Mouse (Mus musculus): ENCODE measurements around the gene Ppid. TPM values are rescaled to one million over a fixed set of nuclear protein-coding genes. Genes with fewer than 3 reads are reported as not detected.

Gene Ppid
- polyA plus RNA-seq, 1 experiment from 2014 or later: 157 TPM

GRCm38 (mm10) chr3:79559021-79559772 is 31.9 kb upstream of the Ppid start:
- no peak for ATAC-seq (ENCODE audit: low FRiP score, low TSS enrichment)
- H3K9me3 ChIP-seq (ENCODE audit: control insufficient read depth, low read length): no peaks in the 10 kb centered on the region
- H3K36me3 ChIP-seq (ENCODE audit: control insufficient read depth, insufficient read depth, low read length): no peaks in the 10 kb centered on the region
- H3K4me3 ChIP-seq (replicated peaks; ENCODE audit: low read depth, low read length): no peak overlapping the region
- WGBS: 85% methylated on average over 9 of the region's 9 CpGs
- no peak overlapping the region for H3K4me2 ChIP-seq (ENCODE audit: low read length)
- no peaks in the 10 kb centered on the region for H3K27me3 ChIP-seq (ENCODE audit: control insufficient read depth, insufficient read depth, low read length)
- DNase-seq: peak; percentile 28
- H3K9ac ChIP-seq (replicated peaks; ENCODE audit: low read length): no peak overlapping the region
- no peak overlapping the region for H3K27ac ChIP-seq (replicated peaks; ENCODE audit: low read depth, low read length)
- no peaks in the 10 kb centered on the region for H3K4me1 ChIP-seq (ENCODE audit: control insufficient read depth, insufficient read depth, low read length)

- H3K9ac ChIP-seq (replicated peaks; ENCODE audit: low read length): no peak overlapping the region
- no peak for DNase-seq
- no peak overlapping the region for H3K4me2 ChIP-seq (ENCODE audit: low read length)
- no peak for ATAC-seq (ENCODE audit: low FRiP score, low TSS enrichment)
- no peaks in the 10 kb centered on the region for H3K36me3 ChIP-seq (ENCODE audit: control insufficient read depth, insufficient read depth, low read length)
- H3K4me1 ChIP-seq (ENCODE audit: control insufficient read depth, insufficient read depth, low read length): peaks cover under 1% of the 10 kb centered on the region; the same call in 1 of the 2 replicates
- no peak overlapping the region for H3K4me3 ChIP-seq (replicated peaks; ENCODE audit: low read depth, low read length)
- 93% methylated on average over 5 of the region's 5 CpGs for WGBS
- H3K9me3 ChIP-seq (ENCODE audit: control insufficient read depth, low read length): no peaks in the 10 kb centered on the region
- H3K27ac ChIP-seq (replicated peaks; ENCODE audit: low read depth, low read length): no peak overlapping the region
- no peaks in the 10 kb centered on the region for H3K27me3 ChIP-seq (ENCODE audit: control insufficient read depth, insufficient read depth, low read length)
Observed at GRCm38 (mm10) chr3:79559773-79560045, 31.4 kb upstream of the Ppid start.

DNA sequence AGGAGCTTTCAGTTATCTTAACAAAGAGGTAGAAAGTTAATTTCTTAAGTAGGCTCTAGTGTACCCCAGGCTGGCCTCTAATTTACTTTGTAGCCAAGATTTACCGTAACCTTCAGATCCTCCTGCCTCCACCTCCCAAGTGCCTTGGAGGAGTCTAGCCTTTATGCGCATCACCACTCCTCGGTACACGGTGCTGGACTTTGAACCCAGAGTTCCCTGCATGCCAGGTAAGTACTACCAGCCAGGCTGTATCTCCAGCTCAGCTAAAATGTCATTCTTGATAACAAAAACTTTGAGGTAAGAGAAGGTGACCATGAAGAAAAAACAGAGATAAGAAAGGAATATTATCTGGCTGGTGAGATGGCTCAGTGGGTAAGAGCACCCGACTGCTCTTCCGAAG is 30.6 kb upstream of the Ppid start:
- Histone ChIP-seq H3K4me1 (ENCODE audit: control insufficient read depth, insufficient read depth, low read length) (peaks cover 5% of the 10 kb centered on the region; the same call in 1 of the 2 replicates), H3K9me3 (ENCODE audit: control insufficient read depth, low read length) (no peaks in the 10 kb centered on the region), H3K9ac (replicated peaks; ENCODE audit: low read length) (no peak overlapping the region), H3K36me3 (ENCODE audit: control insufficient read depth, insufficient read depth, low read length) (no peaks in the 10 kb centered on the region), H3K4me3 (replicated peaks; ENCODE audit: low read depth, low read length) (no peak overlapping the region), H3K27me3 (ENCODE audit: control insufficient read depth, insufficient read depth, low read length) (no peaks in the 10 kb centered on the region), H3K4me2 (ENCODE audit: low read length) (no peak overlapping the region), H3K27ac (replicated peaks; ENCODE audit: low read depth, low read length) (no peak overlapping the region)
- 97% methylated on average over 6 of the region's 6 CpGs for WGBS
- no peak for DNase-seq
- ATAC-seq (ENCODE audit: low FRiP score, low TSS enrichment): no peak

DNA sequence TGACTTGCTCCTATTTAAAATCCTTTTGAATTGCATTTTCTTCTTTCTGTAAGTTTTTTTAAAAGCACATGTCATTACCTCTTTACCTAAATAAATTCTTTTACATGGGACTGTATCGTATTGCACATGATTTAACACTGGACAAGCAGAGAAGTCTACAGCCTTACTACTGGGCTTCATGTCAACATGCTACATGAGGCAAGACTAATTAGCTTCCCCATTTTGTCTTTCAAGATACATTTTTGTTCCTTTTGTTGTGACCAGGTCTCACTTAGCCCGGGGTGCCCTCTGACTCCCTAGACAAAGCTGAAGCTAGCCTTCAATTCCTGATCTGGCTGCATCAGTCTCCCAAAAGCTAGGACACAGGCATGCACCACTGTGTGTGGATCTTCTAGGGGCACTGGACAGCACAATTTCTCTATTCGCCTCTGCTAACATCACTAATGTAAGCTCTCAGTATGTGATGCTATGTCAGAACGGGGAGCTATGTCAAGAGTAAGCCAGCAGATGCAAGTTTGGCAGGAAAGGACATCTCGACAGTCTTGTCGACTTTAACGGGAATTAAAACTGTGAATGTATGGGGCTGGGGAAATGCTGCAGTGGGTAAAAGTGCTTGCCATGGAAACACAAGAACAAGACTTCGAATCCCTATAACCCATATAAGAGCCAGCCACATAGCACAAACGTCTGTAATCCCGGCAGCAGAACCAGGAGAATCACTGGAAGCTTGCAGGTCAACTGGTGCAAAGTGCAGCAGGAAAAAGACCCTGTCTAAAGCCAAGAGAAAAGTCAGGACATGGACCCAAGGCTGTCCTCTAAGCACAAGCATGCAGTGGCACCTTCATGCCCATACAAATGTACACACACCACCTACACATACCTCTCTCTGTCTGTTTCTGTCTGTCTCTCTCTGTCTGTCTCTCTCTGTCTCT is 29.1 kb upstream of the Ppid start:
- H3K9ac ChIP-seq (replicated peaks; ENCODE audit: low read length): no peak overlapping the region
- 81% methylated on average over 10 of the region's 10 CpGs for WGBS
- no peak overlapping the region for H3K27ac ChIP-seq (replicated peaks; ENCODE audit: low read depth, low read length)
- no peak overlapping the region for H3K4me2 ChIP-seq (ENCODE audit: low read length)
- no peak for DNase-seq
- no peaks in the 10 kb centered on the region for H3K9me3 ChIP-seq (ENCODE audit: control insufficient read depth, low read length)
- ATAC-seq (ENCODE audit: low FRiP score, low TSS enrichment): no peak
- no peak overlapping the region for H3K4me3 ChIP-seq (replicated peaks; ENCODE audit: low read depth, low read length)
- H3K4me1 ChIP-seq (ENCODE audit: control insufficient read depth, insufficient read depth, low read length): peaks cover 12% of the 10 kb centered on the region
- no peaks in the 10 kb centered on the region for H3K36me3 ChIP-seq (ENCODE audit: control insufficient read depth, insufficient read depth, low read length)
- no peaks in the 10 kb centered on the region for H3K27me3 ChIP-seq (ENCODE audit: control insufficient read depth, insufficient read depth, low read length)

- no peak overlapping the region for H3K4me3 ChIP-seq (replicated peaks; ENCODE audit: low read depth, low read length)
- ATAC-seq (ENCODE audit: low FRiP score, low TSS enrichment) (no peak), DNase-seq (no peak)
- no peaks in the 10 kb centered on the region for H3K36me3 ChIP-seq (ENCODE audit: control insufficient read depth, insufficient read depth, low read length)
- no peak overlapping the region for H3K4me2 ChIP-seq (ENCODE audit: low read length)
- WGBS: 85% methylated on average over 2 of the region's 2 CpGs
- H3K27me3 ChIP-seq (ENCODE audit: control insufficient read depth, insufficient read depth, low read length): no peaks in the 10 kb centered on the region
- H3K27ac ChIP-seq (replicated peaks; ENCODE audit: low read depth, low read length): no peak overlapping the region
- H3K9me3 ChIP-seq (ENCODE audit: control insufficient read depth, low read length): no peaks in the 10 kb centered on the region
- no peak overlapping the region for H3K9ac ChIP-seq (replicated peaks; ENCODE audit: low read length)
- H3K4me1 ChIP-seq (ENCODE audit: control insufficient read depth, insufficient read depth, low read length): peaks cover 12% of the 10 kb centered on the region
Observed at GRCm38 (mm10) chr3:79563511-79563910, 27.6 kb upstream of the Ppid start.

GRCm38 (mm10) chr3:79564875-79565606 is 26.1 kb upstream of the Ppid start:
- WGBS: 86% methylated on average over 10 of the region's 10 CpGs
- no peak overlapping the region for H3K9ac ChIP-seq (replicated peaks; ENCODE audit: low read length)
- peaks cover 12% of the 10 kb centered on the region for H3K4me1 ChIP-seq (ENCODE audit: control insufficient read depth, insufficient read depth, low read length)
- ATAC-seq (ENCODE audit: low FRiP score, low TSS enrichment): no peak
- H3K4me2 ChIP-seq (ENCODE audit: low read length): no peak overlapping the region
- no peaks in the 10 kb centered on the region for H3K27me3 ChIP-seq (ENCODE audit: control insufficient read depth, insufficient read depth, low read length)
- no peak overlapping the region for H3K27ac ChIP-seq (replicated peaks; ENCODE audit: low read depth, low read length)
- H3K4me3 ChIP-seq (replicated peaks; ENCODE audit: low read depth, low read length): no peak overlapping the region
- no peaks in the 10 kb centered on the region for H3K36me3 ChIP-seq (ENCODE audit: control insufficient read depth, insufficient read depth, low read length)
- DNase-seq: no peak
- no peaks in the 10 kb centered on the region for H3K9me3 ChIP-seq (ENCODE audit: control insufficient read depth, low read length)

DNA sequence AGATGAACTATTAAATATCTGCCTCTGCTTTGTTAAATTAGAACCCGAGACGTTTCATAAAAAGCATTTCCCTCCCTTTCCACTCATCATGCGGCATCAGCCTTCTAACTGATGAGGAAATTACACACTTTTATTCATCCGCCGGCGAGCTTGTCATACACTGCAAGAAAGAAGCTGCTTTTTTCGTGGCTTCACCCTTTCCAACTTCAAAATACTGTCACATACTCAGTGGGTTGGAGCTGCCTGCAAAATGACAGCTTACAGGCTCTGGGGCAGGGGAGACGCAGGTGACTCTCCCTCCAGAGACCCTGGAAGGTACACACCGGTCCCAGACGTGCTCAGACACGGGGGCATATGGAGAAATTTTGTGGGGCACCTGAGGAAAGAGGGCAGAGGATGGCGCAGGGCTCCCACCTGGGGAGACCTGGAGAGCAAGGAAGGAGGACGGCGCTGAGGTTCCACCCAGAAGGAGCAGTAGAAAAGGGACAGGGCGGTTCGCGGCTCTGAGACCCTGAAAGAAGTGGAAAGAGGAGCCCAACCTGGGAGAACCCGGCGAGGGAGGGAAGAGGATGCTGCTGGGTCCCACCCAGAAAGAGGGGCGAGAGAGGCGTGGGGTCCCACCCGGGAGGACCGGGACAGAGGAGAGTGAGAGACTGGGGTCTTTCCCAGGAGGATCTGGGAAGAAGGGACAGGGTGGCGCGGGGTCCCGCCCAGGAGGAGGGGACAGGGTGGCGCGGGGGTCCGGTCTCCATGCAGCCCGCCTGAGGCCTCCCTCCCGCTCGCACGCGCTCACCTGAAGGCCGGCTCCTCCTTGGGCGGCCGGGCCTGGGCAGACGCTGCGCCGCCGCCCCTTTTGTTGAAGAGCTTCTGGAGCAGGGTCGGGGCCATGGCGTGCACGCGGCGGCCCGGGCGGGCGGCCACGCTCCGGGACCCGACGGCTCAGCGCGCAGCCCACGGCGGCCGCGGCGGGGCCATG is 24.1 kb upstream of the Ppid start:
- Histone ChIP-seq H3K9me3 (ENCODE audit: control insufficient read depth, low read length) (no peaks in the 10 kb centered on the region), H3K9ac (replicated peaks; ENCODE audit: low read length) (peak overlapping the region; percentile 84), H3K4me1 (ENCODE audit: control insufficient read depth, insufficient read depth, low read length) (peaks cover 12% of the 10 kb centered on the region), H3K27ac (replicated peaks; ENCODE audit: low read depth, low read length) (peak overlapping the region; percentile 84), H3K36me3 (ENCODE audit: control insufficient read depth, insufficient read depth, low read length) (no peaks in the 10 kb centered on the region), H3K27me3 (ENCODE audit: control insufficient read depth, insufficient read depth, low read length) (no peaks in the 10 kb centered on the region), H3K4me2 (ENCODE audit: low read length) (peak overlapping the region; percentile 86), H3K4me3 (replicated peaks; ENCODE audit: low read depth, low read length) (peak overlapping the region; percentile 76)
- DNase-seq: peak; percentile 53
- 2% methylated on average over 60 of the region's 60 CpGs for WGBS
- ATAC-seq (ENCODE audit: low FRiP score, low TSS enrichment): peak; percentile 62

All from midbrain, embryonic 14.5 days (tissue).